Mouse (Mus musculus) embryonic fibroblast, embryonic 13.5 days (primary cell): ENCODE measurements at regions not wholly inside any gene's neighbourhood (a gene's known extent, or its start where the extent isn't known, plus 50 kb on each side); places are given as distances from the start of the nearest gene placed in this dataset.

Source experiments
- CTCF ChIP-seq: IDR thresholded peaks from 2 replicates; pipeline ENCODE4 v1.5.1; 2011; ENCODE audit warnings: mild to moderate bottlenecking, control low read depth, low read length, moderate library complexity, borderline replicate concordance; ENCODE audit not compliant: insufficient read depth
- POLR2A ChIP-seq: IDR thresholded peaks from 2 replicates; pipeline ENCODE4 v1.6.1; 2011; ENCODE audit warnings: low read depth, mild to moderate bottlenecking, control low read depth, low read length, moderate library complexity

DNA sequence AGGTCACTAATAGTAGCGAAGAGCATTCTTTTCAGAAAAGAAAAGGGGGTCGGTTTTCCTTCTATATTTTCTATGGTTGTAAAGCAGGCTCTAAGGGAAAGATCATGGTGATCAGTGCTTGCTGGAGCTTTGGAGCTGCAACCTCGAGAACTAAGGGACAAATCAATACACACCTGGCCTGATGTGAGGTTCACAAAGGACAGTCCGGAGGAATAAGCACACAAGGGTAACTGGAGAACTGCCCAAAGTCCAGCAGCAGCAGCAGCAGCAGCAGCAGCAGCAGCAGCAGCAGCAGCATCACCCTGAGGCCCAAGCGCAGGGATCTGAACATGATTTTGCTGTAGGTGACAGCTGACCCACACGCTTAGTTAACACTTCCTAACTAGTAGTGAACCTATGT is 94.7 kb upstream of the Wars2 start:
- TF ChIP-seq CTCF (no peak), POLR2A (no peak)
